Mouse (Mus musculus): ENCODE measurements around the gene Ephb1.

DNA sequence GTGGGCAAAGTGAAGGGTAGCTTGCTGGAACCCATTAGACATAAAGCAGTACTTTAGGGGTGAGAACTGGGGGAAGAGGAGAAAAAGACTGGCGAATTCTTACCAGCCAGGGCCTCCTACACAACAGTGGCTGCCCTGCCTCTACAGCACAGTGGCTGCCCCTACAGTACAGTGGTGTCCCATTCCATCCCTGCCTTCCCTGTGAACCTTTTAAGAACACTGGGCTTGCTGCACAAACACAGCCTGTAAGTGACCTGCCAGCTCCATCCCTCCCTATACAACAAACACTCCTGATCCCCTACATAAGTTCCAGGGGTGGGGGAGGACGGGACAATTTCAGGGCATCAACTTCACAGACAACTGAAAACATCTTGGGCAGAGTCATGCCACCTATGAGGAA lies 174.4 kb downstream of the Ephb1 start:
- no peak for TF ChIP-seq POLR2A (IDR thresholded peaks at IDR 0.05; ENCODE audit: control insufficient read depth, low read depth, low read length)
- TF ChIP-seq CTCF (IDR thresholded peaks at IDR 0.05; ENCODE audit: control insufficient read depth, insufficient read depth, insufficient replicate concordance, low read depth, low read length): no peak
